Mouse (Mus musculus): ENCODE data around the gene Cct7.

DNA sequence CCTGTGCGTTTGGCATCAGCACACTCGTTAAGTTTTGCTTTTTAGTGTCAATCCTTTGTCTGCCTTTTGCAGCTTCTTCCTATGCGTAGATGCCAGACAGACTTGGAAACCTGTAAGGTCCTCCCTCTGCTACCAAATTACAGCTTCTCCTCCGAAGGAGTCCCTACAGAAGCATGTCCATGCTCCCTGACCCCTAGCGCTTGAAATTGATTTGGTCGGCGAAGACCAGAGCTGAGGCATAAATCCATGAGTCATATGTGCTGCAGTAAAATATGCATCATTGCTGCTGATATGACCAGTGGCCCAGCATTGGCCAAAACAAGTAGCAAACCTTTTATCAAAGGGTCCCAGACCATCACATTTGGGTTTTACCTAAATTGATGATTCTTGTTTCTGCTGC lies 1.5 kb downstream of the Cct7 start:
- no peak for TF ChIP-seq CTCF (IDR thresholded peaks at IDR 0.05; ENCODE audit: low read depth, low read length)
- TF ChIP-seq POLR2A (IDR thresholded peaks at IDR 0.05; ENCODE audit: extremely low read depth, insufficient read depth, low read length) = no peak

All from liver, adult 2 months (tissue).